Mouse (Mus musculus): ENCODE measurements around the gene Rpl22.

The Rpl22 gene

DNA sequence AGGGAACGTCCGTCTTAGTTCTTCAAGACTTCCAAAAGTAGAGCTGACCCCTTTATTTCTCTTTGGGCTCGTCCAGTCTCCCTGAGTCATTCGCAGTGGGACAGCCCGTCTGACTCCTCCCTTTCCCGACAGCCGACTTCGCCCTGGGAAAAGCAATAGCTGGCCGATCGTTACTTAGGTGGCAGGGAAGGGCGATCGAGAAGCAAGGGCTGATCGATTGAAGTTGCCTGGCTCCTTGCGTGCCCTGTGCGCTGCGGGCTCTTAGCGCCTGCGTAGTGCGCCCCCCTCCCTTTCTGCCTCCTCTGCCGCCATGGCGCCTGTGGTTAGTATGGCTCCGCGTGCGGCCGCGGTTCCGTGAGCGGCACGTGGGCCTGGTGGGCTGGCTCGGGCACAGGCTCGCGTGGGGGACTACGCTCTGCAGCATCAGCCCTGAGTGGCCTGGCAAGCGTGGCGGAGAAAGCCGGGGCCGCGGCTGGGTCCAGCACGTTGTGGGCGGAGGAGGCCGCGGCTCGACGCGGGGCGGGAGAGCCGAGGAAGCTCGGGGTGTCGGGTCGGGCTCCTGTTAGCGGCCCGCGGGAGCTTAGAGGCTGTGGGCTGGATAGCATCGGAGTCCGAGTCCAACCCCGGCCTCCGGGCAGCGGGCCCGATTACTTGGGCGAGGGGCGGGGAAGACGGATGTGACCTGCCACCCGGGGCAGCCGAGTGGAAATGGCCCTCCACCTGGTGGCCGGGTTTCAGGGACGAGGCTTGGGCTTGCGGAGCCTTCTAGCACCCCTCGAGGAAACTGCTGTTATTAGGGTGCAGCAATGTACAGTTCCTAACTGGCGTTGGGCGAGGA, at the start of gene Rpl22:
TSS of gene Rpl22 (plus strand) at position 169 of the 838 bp plus-strand sequence.
- peak; percentile 92 to 93 for DNase-seq

DNA sequence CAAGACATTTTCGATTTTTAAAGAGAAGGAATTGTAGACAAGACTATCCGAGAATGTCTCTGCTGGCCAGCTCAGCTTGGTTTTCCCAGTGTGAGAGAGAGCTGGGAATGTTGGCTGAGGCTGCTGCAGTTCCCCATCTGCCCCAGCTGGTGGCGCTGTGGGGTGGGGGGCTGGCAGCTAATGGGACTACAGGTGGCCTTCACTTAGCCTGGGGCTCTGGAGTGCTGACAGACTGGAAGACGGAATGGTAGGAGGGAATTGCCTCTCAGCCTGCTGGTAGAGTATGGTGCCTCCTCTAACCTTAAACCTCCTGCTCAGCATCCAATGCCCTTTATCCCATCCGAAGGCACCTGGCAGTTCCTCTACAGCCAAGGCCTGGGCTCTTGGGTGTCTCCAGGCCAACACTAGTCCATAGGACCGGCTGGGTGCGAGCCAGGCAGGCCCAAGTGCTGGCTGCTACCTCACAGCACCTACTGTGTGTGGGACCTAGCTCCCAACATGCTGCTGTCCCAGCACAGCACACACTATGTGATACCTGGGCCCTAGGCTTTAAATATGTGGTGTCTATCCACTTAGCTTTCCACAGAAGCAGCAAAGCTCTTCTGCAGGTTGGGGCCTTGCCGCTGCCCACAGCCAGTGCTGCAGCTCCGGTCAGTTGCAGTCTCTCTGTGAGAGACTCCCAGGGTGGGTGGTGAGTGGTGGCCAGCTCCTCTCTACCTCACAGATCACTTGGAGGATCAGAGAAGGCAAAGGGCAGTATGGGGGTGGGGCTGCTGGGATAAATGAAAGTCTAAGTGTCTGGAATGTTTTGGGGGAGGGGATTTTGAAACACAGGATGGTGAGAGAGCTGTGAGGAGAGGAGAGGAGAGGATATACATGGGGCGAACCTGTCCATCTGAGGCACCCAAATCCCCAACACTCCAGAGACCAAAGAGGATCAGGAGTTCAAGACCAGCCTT, 48.9 kb upstream of the Rpl22 start:
- DNase-seq = peak in 1 of 2 experiments; percentile 80

DNA sequence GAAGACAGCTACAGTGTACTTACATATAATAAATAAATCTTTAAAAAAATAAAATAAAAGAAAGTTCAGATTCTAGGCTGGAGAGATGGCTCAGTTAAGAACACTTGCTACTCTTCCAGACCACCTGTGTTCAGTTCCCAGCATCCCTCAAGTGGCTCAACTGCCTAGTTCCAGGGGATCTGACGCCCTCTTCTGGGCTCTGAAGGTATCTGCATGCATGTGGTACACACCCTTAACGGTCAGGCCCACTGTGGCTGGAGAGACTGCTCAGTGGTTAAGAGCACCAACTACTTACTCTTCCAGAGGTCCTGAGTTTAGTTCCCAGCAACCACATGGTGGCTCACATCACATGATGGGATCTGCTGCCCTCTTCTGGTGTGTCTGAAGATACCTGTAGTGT, 47.6 kb upstream of the Rpl22 start:
- DNase-seq = no peak

DNA sequence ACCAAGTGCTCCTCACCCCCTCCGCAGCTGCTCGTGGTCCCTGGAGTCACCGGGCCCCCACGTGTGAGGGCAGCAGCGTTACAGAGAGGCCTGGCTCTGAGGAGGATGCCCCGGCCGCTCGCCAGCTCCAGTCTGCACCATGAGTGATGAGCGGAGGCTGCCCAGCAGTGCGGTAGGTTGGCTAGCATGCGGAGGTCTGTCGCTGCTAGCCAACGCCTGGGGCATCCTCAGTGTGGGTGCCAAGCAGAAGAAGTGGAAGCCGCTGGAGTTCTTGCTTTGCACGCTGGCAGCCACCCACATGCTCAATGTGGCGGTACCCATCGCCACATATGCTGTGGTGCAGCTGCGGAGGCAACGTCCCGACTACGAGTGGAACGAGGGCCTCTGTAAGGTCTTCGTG, 46.6 kb upstream of the Rpl22 start:
- DNase-seq = peak; percentile 68 to 75

DNA sequence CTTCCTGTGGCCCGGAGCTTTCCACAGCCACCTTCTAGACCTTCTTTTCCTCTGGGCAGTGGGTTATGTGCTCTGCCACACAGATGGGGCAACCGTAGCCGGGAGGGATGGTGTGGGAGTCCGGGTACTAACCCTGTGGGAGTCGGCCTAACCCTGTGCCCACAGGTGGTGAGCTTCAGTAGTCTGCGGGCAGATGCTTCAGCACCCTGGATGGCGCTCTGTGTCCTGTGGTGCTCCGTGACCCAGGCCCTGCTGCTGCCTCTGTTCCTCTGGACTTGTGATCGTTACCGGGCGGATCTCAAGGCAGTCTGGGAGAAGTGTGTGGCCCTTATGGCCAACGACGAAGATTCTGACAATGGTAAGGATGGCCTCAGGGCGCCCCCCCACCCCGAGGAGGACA, 43.9 kb upstream of the Rpl22 start:
- no peak for DNase-seq

DNA sequence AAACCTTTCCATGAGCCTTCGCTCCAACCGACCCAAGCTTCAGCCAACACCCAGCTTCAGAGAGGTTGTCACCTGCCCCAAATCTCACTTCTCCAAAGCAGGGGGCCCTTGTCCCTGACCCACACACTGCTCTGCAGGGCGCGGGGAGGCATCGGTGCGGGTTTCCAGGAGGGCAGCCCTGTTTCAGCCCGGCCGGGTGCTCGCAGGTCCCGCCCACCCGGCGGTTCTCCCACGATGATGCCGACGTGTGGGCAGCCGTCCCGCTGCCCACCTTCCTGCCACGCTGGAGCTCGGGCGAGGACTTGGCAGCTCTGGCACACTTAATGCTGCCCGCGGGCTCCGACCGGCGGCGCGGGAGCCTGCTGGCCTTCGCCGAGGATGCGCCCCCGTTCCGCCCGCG, 42.8 kb upstream of the Rpl22 start:
- no peak for DNase-seq

DNA sequence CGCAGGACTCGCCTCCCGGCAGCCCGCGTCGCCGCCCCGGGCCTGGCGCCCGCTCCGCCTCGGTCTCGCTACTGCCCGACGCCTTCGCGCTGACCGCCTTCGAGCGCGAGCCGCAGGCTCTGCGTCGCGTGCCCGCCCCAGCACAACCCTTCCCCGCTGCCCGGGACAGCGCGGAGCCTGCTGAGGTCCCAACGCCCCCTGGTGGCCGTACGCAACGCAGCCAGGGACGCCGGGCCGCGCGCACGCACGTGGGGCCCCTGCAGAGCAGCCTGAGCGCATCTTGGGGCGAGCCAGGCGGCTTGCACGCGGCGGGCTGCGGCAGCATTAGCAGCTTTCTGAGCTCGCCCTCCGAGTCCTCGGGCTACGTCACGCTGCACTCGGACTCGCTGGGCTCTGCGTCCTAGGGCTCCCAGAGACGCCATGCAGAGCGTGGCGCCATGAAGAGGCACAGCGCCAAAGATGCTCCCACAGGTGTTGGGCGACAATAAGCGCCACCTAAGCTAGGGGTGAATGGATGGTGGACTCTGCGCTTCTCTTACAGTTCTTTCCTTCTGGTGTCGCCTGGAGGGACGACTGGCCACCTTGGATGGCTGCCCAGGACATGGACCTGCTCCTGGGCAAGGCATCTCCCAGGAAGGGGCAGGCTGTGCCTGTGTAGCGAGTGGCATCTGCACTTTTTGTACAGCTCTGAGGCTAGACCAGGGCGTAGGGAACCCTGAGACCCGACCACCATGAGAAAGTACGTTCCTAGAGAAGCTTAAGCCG, 42.2 kb upstream of the Rpl22 start:
- DNase-seq = peak; percentile 84 to 90

DNA sequence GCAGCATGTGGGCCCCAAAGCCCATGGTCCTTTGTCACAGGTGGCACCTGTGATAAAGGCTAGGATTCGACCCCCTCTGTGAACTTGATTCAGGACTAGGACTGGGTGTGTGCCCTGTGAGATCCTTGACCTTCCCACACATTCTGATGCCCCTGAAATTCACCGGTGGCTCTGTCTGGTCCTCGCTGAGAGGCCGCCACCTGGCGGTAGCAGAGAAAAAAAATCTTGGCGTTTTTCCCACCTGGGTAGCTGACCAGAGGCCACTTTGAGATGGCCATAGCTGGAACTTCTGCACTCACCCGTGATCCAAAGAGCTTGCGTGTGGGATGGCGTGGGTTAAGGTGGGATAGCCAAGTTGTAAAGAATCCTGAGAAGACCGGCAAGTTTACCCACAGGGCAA, 40.0 kb upstream of the Rpl22 start:
- DNase-seq = peak; percentile 84 to 87

DNA sequence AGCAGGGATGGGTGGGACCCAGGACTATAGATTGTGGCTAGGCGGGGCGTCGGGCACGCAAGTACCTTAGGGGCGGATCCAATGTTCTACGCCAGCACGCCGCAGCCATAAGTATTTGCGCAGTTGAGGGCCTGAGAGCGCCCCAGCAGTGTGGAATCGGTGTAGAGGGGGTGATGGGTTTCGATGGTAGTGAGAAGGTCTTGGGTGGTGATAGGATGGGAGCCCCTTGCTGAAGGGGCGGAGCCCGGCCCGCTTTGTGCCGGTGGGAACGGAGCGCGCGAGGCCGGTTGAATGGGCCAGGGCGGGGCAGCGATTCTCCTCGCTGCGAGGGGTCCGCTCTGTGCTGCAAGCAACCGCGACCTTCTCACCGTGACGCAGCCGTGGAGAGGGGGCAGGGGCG, 39.4 kb upstream of the Rpl22 start:
- DNase-seq = peak in 1 of 2 experiments; percentile 36

DNA sequence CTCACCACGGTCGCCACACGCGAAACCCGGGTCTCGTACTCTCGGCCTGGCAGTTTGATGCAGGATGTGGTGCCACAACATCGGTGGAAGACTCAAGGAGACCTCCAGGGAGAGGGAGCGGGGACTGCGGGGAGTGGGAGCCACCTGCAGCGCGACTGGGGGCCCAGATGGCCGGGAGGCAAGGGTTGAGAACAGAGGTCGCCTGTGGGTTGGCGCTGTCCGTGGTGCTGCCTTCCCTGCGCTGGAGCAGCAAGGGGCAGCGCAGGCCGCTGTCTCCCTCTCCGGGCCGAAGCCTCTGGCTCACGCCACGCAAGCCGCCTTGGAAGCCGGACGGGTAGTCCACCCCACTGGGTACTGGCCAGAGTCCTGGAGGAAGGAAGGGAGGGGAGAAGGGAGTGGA, 38.7 kb upstream of the Rpl22 start:
- peak in 1 of 2 experiments; percentile 36 for DNase-seq

DNA sequence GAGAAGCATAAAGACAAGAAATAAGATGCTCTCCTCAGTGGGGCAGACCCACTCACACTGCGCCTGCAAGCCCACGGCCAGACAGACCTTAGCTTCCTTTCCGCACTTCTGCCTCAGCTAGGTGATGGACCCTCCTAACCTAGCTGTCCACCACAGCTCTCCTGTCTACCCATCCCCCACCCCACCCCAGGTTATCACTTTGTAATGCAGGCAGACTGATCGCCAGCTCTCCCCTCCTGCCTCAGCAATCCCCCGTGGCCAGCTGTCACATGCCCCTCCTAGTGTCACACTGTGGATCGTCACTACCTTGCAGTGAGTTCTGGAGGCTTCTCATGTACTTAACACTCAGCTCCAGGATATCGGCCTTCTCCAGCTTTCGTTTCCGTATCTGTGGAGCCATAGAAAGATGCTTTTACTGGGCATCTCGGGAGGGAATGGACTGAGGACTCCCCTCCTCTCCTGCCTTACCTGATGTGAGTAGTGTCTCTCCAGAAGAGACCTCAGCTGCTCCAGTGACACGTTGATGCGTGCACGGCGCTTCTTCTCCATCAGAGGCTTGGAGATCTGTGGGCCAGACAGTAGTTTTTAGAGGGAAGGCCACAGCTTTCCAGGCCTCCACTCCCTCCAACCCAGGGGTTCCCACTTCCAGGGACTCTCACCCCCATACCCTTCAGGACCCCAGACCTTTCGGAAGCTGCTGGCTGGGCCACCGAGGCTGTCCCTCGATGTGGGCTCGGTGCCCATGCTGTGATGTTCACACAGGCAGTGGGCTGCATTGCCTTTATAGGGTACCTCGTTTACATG, 38.0 kb upstream of the Rpl22 start:
- DNase-seq = no peak

DNA sequence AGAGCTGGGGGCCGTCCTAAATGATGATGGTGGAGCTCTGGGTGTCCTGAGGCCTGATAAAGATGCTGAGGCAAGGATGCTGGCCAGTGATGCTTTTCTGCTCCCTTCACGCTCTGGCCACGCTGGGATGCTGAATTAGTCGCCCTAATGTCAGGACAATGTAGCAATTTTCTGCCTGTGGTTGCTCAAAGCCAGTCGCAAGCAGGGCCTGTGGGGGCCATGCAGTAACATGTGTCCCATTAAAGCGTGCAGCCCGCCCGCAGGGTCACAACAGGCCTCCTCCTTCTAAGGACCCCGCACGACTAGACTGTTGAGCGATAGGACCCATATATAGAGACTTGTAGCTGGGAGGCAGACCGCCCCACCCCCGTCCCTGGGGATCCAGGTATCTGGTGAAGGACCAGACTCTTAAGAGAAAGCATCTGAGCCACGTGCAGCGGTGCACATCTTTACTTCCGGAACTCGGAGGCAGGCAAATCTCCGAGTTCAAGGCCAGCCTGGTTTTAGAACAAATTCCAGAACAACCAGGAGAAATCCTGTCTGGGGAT, 37.1 kb upstream of the Rpl22 start:
- no peak for DNase-seq

DNA sequence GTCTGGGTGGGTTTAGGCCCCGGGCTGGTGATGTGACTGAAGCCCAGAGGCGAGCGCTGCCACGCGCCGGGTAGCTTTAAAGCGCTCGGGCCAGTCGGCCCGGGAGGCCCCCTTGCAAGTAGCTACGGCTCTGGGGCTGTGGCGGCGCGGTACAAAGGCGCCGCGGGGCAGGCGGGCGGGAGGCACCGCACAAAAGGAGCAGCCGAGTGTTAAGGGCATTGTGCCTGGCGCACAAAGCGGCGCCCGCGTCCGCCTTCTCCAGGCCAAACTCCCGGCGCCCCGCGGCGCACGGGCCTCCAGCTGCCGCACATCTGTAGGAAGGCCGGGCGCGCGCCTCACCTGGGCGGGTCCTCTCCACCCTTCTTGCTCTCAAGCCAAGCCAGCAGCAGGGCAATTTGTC, 35.2 kb upstream of the Rpl22 start:
- DNase-seq = no peak

DNA sequence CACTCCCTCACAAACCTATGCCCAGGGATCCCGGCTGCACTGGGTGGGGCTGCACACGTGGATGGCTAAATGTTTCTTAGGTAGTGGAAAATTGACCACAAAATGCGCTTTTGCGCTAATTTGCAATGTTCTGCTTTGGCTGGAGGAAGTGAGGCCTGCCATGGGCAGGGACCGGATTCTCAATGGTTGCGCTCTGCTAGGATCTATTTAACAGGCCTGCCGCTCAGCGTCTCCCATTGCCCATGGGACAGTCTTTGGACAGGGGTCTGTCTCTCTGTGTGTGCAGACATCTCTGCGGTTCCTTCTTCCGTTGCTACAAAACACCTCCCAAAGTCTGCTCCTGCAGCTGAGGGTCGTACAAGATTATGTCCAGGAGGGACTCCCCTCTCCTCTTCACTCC, 34.6 kb upstream of the Rpl22 start:
- no peak for DNase-seq

DNA sequence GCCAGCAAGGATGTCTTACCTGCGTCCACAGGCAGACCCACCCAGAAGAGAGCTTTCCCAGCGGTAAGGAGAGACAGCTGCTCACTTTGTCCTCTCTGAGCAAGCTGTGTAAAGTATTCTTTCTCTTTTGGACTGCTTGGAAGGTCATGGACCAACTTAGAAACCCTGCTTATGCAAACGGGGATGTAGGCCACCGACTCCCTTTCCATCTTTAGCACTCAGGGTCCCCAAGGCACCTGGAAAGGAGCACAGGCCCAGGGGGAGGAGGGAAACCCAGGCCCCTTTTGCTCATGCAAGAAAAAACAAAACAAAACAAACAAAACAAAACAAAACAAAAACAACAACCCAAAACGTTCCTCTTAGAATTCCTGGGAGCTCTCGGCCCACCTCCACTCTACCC, 34.0 kb upstream of the Rpl22 start, which contains the start of gene Hes3:
TSS of gene Hes3 (minus strand) at position 101 of the 400 bp plus-strand sequence.
- no peak for DNase-seq

DNA sequence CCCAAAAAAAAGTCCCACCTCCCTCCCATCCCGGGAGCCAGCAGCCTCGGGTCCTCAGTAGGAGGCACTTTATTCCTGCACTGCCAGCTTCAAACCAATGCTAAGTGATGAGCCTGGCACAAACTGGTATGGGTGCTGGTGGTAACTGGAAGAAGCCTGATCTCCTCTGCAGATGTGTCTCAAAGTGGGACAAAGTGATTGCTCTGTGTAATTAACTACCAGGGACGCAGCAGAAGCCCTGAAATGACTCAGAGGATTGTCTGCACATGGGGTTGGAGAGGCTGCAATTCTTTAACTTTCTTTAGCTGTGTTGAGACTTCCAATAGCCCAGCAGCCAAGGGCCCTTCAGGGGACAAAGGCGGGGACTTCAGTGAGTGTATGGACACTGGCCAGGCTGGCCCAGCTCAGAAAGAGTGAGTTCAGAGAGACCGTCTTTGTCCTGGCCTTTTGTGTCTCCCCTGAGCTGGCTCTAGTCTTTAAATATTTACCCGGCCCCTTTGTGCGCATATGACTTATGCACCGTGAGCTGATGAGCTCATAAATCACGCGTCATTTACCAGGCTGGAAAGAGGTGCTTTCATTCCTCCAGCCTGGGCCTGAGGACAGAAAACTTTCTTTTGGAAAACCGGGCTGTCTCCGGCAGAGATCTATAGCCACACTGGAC, 33.3 kb upstream of the Rpl22 start:
- no peak for DNase-seq

DNA sequence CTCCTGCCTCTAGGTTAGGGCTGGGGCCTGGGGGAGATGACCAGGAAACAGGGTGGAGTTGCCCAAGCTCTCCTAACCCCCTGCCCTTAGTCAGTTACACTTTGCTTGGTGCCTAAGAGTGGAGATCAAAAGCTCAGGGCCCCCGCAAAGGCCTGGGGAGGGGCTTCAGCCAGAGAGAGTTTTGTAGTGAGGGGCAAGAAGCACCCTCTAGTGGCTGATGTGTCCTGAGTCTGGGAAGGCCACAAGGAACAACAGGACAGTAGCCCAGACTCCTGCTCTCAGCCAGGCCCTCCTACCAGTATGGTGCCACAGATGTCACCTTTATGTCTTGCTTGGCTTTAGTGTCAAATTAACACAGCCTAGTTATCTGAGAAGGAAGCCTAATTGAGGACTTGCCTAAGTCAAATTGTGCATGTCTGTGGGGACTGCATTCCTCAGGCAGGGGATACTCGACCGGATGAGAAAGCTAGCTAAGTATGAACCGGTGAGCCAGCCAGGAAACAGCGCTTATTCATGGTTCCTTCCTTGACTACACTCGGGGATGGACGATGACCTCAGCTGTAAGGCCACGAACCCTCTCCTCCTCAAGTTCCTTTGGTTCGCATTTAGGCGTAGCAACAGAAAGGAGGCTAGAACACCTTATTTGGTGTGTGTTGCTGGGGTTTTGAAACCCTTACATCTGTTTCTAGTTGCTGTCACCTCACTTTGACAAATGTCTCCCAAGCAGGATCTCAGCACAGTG, 31.2 kb upstream of the Rpl22 start:
- no peak for DNase-seq

DNA sequence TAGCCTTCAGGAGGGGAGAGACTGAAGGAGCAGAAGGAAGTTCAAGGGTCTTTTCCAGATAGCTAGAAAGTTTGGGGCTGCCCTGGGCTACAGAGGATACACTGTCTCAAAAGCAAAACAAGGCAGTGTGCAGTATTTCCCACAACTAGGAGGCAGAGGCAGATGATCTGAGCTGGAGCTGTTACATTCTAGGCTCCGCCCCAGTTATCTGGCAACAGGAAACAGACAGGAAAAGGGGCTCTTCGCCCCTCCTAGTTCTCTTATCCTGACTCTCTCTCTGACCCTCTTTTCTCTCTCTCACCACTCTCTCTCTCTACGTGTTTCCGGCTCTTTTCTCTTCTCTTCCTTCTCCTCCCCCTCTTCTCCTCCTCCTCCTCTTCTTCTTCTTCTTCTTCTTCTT, 29.6 kb upstream of the Rpl22 start:
- DNase-seq = no peak

DNA sequence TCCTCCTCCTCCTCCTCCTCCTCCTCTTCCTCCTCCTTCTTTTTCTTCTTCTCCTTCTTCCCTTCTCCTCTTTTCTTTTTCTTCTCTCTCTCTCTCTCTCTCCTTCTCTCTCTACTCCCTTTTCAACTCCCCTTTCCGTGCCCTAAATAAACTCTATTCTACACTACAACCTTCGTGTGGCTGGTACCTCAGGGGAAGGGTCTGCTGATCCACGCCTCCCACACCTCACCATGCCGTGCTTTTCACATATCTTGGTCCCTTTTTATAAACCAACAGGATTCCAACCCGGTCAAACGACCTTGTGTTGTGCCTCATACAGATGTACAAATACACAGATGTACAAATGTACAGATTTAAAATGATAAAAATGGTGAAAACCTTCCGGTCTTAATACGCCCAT, 29.2 kb upstream of the Rpl22 start:
- no peak for DNase-seq

All from cerebellum, postnatal 14 days (tissue).